Mouse (Mus musculus) cortical plate, adult 2 months (tissue): ENCODE results near the gene Ssu72.

ENCODE experiments used
- CTCF ChIP-seq: fragments of 200-500 bp; IDR thresholded peaks from 2 replicates; pipeline ENCODE4 v1.5.1; 2011; ENCODE audit warnings: mild to moderate bottlenecking, control low read depth, low read length; ENCODE audit not compliant: insufficient read depth; ENCODE audit errors: extremely low read depth
- POLR2A ChIP-seq: fragments of 200-500 bp; IDR thresholded peaks from 2 replicates; pipeline ENCODE4 v1.6.1; 2011; ENCODE audit warnings: mild to moderate bottlenecking, low read length, control low read depth; ENCODE audit not compliant: insufficient read depth; ENCODE audit errors: extremely low read depth

DNA sequence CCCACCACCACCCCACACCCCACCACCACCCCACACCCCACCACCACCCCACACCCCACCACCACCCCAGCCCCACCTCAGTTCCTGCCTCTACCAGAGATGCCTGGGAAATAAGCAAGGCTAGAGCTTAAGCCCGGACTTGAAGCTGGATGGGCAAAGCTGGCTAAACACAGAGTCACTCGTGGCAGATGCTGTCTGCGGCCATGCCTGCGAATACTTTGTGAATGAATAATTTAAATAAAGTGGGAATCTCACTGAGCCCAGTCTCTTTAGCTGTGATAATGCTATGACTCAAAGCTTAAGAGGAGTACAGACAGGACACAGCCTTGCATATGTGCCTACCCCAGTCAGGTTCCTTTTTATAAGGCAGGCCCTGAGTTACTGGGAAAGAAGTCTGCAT is 74.9 kb downstream of the Ssu72 start:
- TF ChIP-seq CTCF (no peak), POLR2A (no peak)
